Mouse (Mus musculus): Measurements from ENCODE around the gene Rdh11. TPM values are rescaled to one million over a fixed set of nuclear protein-coding genes. Genes with fewer than 3 reads are reported as not detected.
A peak's percentile ranks its signal among the peaks of the same experiment; 100 is the strongest.

Rdh11 gene
- polyA plus RNA-seq, 1 experiment from 2014 or later, result 25.2 TPM

- no peak overlapping the region for H3K9ac ChIP-seq
- H3K9me3 ChIP-seq (replicated peaks), result no peaks in the 10 kb centered on the region
- no peak overlapping the region for H3K4me2 ChIP-seq
- no peak overlapping the region for H3K27ac ChIP-seq
- 85% methylated on average over 5 of the region's 5 CpGs for WGBS
- H3K4me3 ChIP-seq, result no peak overlapping the region
- H3K27me3 ChIP-seq, result no peaks in the 10 kb centered on the region
- H3K36me3 ChIP-seq (ENCODE audit: poor library complexity, severe bottlenecking), result peaks cover 31% of the 10 kb centered on the region
- ATAC-seq, result no peak
- peaks cover 16% of the 10 kb centered on the region for H3K4me1 ChIP-seq
These were observed 18.4 kb downstream of the Rdh11 start for GRCm38 (mm10) chr12:79173721-79174120.

GRCm38 (mm10) chr12:79172019-79172941, 19.8 kb downstream of the Rdh11 start, which contains the start of gene Vti1b:
Gene Vti1b, minus strand, starts transcription at chr12:79172667.
- Histone ChIP-seq H3K4me1 (peaks cover 16% of the 10 kb centered on the region), H3K4me3 (peak within 1 kb of the TSS; percentile 97), H3K9me3 (replicated peaks) (no peaks in the 10 kb centered on the region), H3K27ac (peak within 1 kb of the TSS; percentile 89), H3K4me2 (peak within 1 kb of the TSS; percentile 65), H3K27me3 (no peaks in the 10 kb centered on the region), H3K9ac (peak within 1 kb of the TSS; percentile 89), H3K36me3 (ENCODE audit: poor library complexity, severe bottlenecking) (peaks cover 24% of the 10 kb centered on the region)
- peak; percentile 99 for ATAC-seq
- under 1% methylated on average over 73 of the region's 73 CpGs for WGBS

- ATAC-seq, result no peak
- H3K4me2 ChIP-seq, result peak overlapping the region; percentile 65
- 34% methylated on average over 12 of the region's 12 CpGs for WGBS
These were observed 20.7 kb downstream of the Rdh11 start for GRCm38 (mm10) chr12:79171269-79171995.

GRCm38 (mm10) chr12:79170421-79170820, 21.7 kb downstream of the Rdh11 start:
- no peak overlapping the region for H3K27ac ChIP-seq
- H3K4me1 ChIP-seq, result peaks cover 16% of the 10 kb centered on the region
- ATAC-seq, result no peak
- peaks cover 12% of the 10 kb centered on the region for H3K36me3 ChIP-seq (ENCODE audit: poor library complexity, severe bottlenecking)
- H3K9ac ChIP-seq, result no peak overlapping the region
- no peak overlapping the region for H3K4me3 ChIP-seq
- no peaks in the 10 kb centered on the region for H3K27me3 ChIP-seq
- H3K9me3 ChIP-seq (replicated peaks), result no peaks in the 10 kb centered on the region
- no peak overlapping the region for H3K4me2 ChIP-seq
- 84% methylated on average over 3 of the region's 3 CpGs for WGBS

More at GRCm38 (mm10) chr12:79171269-79171995, 20.7 kb downstream of the Rdh11 start:
- peak overlapping the region; percentile 97 for H3K4me3 ChIP-seq
- H3K36me3 ChIP-seq (ENCODE audit: poor library complexity, severe bottlenecking), result peaks cover 16% of the 10 kb centered on the region
- H3K27ac ChIP-seq, result 0 out of 2 replicates have a peak overlapping the region, but pooled peaks have one; percentile 89
- no peaks in the 10 kb centered on the region for H3K27me3 ChIP-seq
- no peaks in the 10 kb centered on the region for H3K9me3 ChIP-seq (replicated peaks)
- H3K9ac ChIP-seq, result peak overlapping the region; percentile 89
- H3K4me1 ChIP-seq, result peaks cover 16% of the 10 kb centered on the region

- ATAC-seq, result no peak
- no peak overlapping the region for H3K27ac ChIP-seq
These were observed 22.9 kb downstream of the Rdh11 start for GRCm38 (mm10) chr12:79169173-79169572.

GRCm38 (mm10) chr12:79162876-79163275, 29.2 kb downstream of the Rdh11 start:
- Histone ChIP-seq H3K4me1 (no peaks in the 10 kb centered on the region), H3K36me3 (ENCODE audit: poor library complexity, severe bottlenecking) (peaks cover 74% of the 10 kb centered on the region), H3K27me3 (no peaks in the 10 kb centered on the region), H3K4me2 (no peak overlapping the region), H3K9me3 (replicated peaks) (no peaks in the 10 kb centered on the region), H3K4me3 (no peak overlapping the region), H3K27ac (no peak overlapping the region), H3K9ac (no peak overlapping the region)
- WGBS, result 94% methylated on average over 3 of the region's 3 CpGs
- no peak for ATAC-seq

More at GRCm38 (mm10) chr12:79169173-79169572, 22.9 kb downstream of the Rdh11 start:
- Histone ChIP-seq H3K36me3 (ENCODE audit: poor library complexity, severe bottlenecking) (peaks cover 17% of the 10 kb centered on the region), H3K4me1 (peaks cover 16% of the 10 kb centered on the region), H3K9me3 (replicated peaks) (no peaks in the 10 kb centered on the region), H3K9ac (no peak overlapping the region), H3K4me2 (no peak overlapping the region), H3K27me3 (no peaks in the 10 kb centered on the region), H3K4me3 (no peak overlapping the region)

- no peak overlapping the region for H3K27ac ChIP-seq
- no peaks in the 10 kb centered on the region for H3K9me3 ChIP-seq (replicated peaks)
- H3K4me1 ChIP-seq, result no peaks in the 10 kb centered on the region
- no peak overlapping the region for H3K9ac ChIP-seq
- H3K36me3 ChIP-seq (ENCODE audit: poor library complexity, severe bottlenecking), result peaks cover 28% of the 10 kb centered on the region
- no peaks in the 10 kb centered on the region for H3K27me3 ChIP-seq
- 92% methylated on average over 6 of the region's 6 CpGs for WGBS
- no peak overlapping the region for H3K4me3 ChIP-seq
- no peak for ATAC-seq
- no peak overlapping the region for H3K4me2 ChIP-seq
These were observed 42.4 kb downstream of the Rdh11 start for GRCm38 (mm10) chr12:79149653-79150052.

GRCm38 (mm10) chr12:79141384-79141783, 50.7 kb downstream of the Rdh11 start:
- no peak for ATAC-seq

GRCm38 (mm10) chr12:79140811-79141210, 51.3 kb downstream of the Rdh11 start:
- no peaks in the 10 kb centered on the region for H3K9me3 ChIP-seq (replicated peaks)
- H3K36me3 ChIP-seq (ENCODE audit: poor library complexity, severe bottlenecking), result no peaks in the 10 kb centered on the region
- H3K4me1 ChIP-seq, result no peaks in the 10 kb centered on the region
- no peak for ATAC-seq
- no peaks in the 10 kb centered on the region for H3K27me3 ChIP-seq
- no peak overlapping the region for H3K4me2 ChIP-seq
- H3K9ac ChIP-seq, result no peak overlapping the region
- WGBS, result 92% methylated on average over 2 of the region's 2 CpGs
- no peak overlapping the region for H3K4me3 ChIP-seq
- no peak overlapping the region for H3K27ac ChIP-seq

More at GRCm38 (mm10) chr12:79141384-79141783, 50.7 kb downstream of the Rdh11 start:
- H3K9ac ChIP-seq, result no peak overlapping the region
- H3K27ac ChIP-seq, result no peak overlapping the region
- H3K4me2 ChIP-seq, result no peak overlapping the region
- no peaks in the 10 kb centered on the region for H3K27me3 ChIP-seq
- no peaks in the 10 kb centered on the region for H3K36me3 ChIP-seq (ENCODE audit: poor library complexity, severe bottlenecking)
- H3K4me3 ChIP-seq, result no peak overlapping the region
- no peaks in the 10 kb centered on the region for H3K9me3 ChIP-seq (replicated peaks)
- no peaks in the 10 kb centered on the region for H3K4me1 ChIP-seq

- Histone ChIP-seq H3K4me3 (no peak overlapping the region), H3K36me3 (ENCODE audit: poor library complexity, severe bottlenecking) (no peaks in the 10 kb centered on the region), H3K4me1 (no peaks in the 10 kb centered on the region), H3K4me2 (no peak overlapping the region), H3K9me3 (replicated peaks) (no peaks in the 10 kb centered on the region), H3K27ac (no peak overlapping the region), H3K27me3 (no peaks in the 10 kb centered on the region), H3K9ac (no peak overlapping the region)
- ATAC-seq, result no peak
- 59% methylated on average over 1 of the region's 1 CpGs for WGBS
These were observed 52.7 kb downstream of the Rdh11 start for GRCm38 (mm10) chr12:79139417-79139816.

- Histone ChIP-seq H3K4me3 (no peak overlapping the region), H3K36me3 (ENCODE audit: poor library complexity, severe bottlenecking) (no peaks in the 10 kb centered on the region), H3K9me3 (replicated peaks) (no peaks in the 10 kb centered on the region), H3K4me2 (no peak overlapping the region), H3K4me1 (no peaks in the 10 kb centered on the region), H3K27ac (no peak overlapping the region), H3K27me3 (no peaks in the 10 kb centered on the region), H3K9ac (no peak overlapping the region)
- no peak for ATAC-seq
These were observed 53.1 kb downstream of the Rdh11 start for GRCm38 (mm10) chr12:79138999-79139398.

- Histone ChIP-seq H3K4me1 (no peaks in the 10 kb centered on the region), H3K36me3 (ENCODE audit: poor library complexity, severe bottlenecking) (no peaks in the 10 kb centered on the region), H3K4me3 (no peak overlapping the region), H3K27ac (no peak overlapping the region), H3K27me3 (peaks cover 12% of the 10 kb centered on the region), H3K4me2 (no peak overlapping the region), H3K9me3 (replicated peaks) (no peaks in the 10 kb centered on the region), H3K9ac (no peak overlapping the region)
- no peak for ATAC-seq
- WGBS, result 83% methylated on average over 7 of the region's 7 CpGs
These were observed 55.1 kb downstream of the Rdh11 start for GRCm38 (mm10) chr12:79136949-79137348.
